Mouse (Mus musculus): ENCODE measurements around the gene Ddx3x. TPM values are rescaled to one million over a fixed set of nuclear protein-coding genes. Genes with fewer than 3 reads are reported as not detected.
A peak's percentile ranks its signal among the peaks of the same experiment; 100 is the strongest.
"Not testable (repeated sequence)": the region's sequence is repeated elsewhere in the genome, so short reads cannot be mapped to it uniquely, and the experiment has no call there.

Ddx3x gene
- 100 to 1,000 TPM; 161 to 191 TPM for total RNA-seq (2021)
- long read RNA-seq, experiment 1, full-length matches to known transcripts = 9 of 27 reads
- long read RNA-seq, experiment 1, partial matches to known transcripts = 16 of 27 reads
- long read RNA-seq, experiment 1, other reads (novel, unspliced or antisense) = 2 of 27 reads
- long read RNA-seq, experiment 2, full-length matches to known transcripts = 12 of 34 reads
- long read RNA-seq, experiment 2, partial matches to known transcripts = 22 of 34 reads
- long read RNA-seq, experiment 2, other reads (novel, unspliced or antisense) = 0 of 34 reads

- H3K4me3 ChIP-seq = peak within 1 kb of the TSS; percentile 88
- H3K27ac ChIP-seq = peak within 1 kb of the TSS; percentile 99
- DNase-seq (ENCODE audit: low spot score in 2 of 2) = peak; percentile 80 to 94
- TF ChIP-seq CTCF (conservative IDR thresholded peaks at IDR 0.05) = no peak
These were observed at the start of gene Ddx3x for GRCm38 (mm10) chrX:13280409-13281328. TSS of gene Ddx3x (plus strand) at chrX:13280970.

GRCm38 (mm10) chrX:13231243-13231642 is 49.5 kb upstream of the Ddx3x start:
- no peak for TF ChIP-seq CTCF (conservative IDR thresholded peaks at IDR 0.05)
- DNase-seq (ENCODE audit: low spot score in 2 of 2) = no peak
- Histone ChIP-seq H3K4me3 (peak overlapping the region; percentile 60), H3K27ac (peak overlapping the region; percentile 90)

- DNase-seq (ENCODE audit: low spot score in 2 of 2); H3K4me3 ChIP-seq; H3K27ac ChIP-seq: not testable (repeated sequence)
These were observed 47.9 kb upstream of the Ddx3x start for GRCm38 (mm10) chrX:13232834-13233233.

GRCm38 (mm10) chrX:13233631-13234030 is 47.1 kb upstream of the Ddx3x start:
- no peak for TF ChIP-seq CTCF (conservative IDR thresholded peaks at IDR 0.05)
- Histone ChIP-seq H3K27ac (no peak overlapping the region), H3K4me3 (no peak overlapping the region)
- DNase-seq (ENCODE audit: low spot score in 2 of 2) = no peak

GRCm38 (mm10) chrX:13234709-13235108 is 46.1 kb upstream of the Ddx3x start:
- no peak for TF ChIP-seq CTCF (conservative IDR thresholded peaks at IDR 0.05)
- H3K27ac ChIP-seq = peak overlapping the region; percentile 73; the same call in 1 of the 2 replicates
- no peak overlapping the region for H3K4me3 ChIP-seq
- no peak for DNase-seq (ENCODE audit: low spot score in 2 of 2)

- DNase-seq (ENCODE audit: low spot score in 2 of 2) = no peak
These were observed 44.6 kb upstream of the Ddx3x start for GRCm38 (mm10) chrX:13236100-13236568.

GRCm38 (mm10) chrX:13239455-13239854 is 41.3 kb upstream of the Ddx3x start:
- DNase-seq (ENCODE audit: low spot score in 2 of 2) = no peak
- H3K4me3 ChIP-seq = no peak overlapping the region
- TF ChIP-seq CTCF (conservative IDR thresholded peaks at IDR 0.05) = no peak
- no peak overlapping the region for H3K27ac ChIP-seq

More at GRCm38 (mm10) chrX:13236100-13236568, 44.6 kb upstream of the Ddx3x start:
- Histone ChIP-seq H3K4me3 (no peak overlapping the region), H3K27ac (peak overlapping the region; percentile 73)
- no peak for TF ChIP-seq CTCF (conservative IDR thresholded peaks at IDR 0.05)

GRCm38 (mm10) chrX:13240646-13241425 is 39.9 kb upstream of the Ddx3x start:
- peak overlapping the region; percentile 95 for H3K27ac ChIP-seq
- H3K4me3 ChIP-seq = no peak overlapping the region

GRCm38 (mm10) chrX:13241426-13242319 is 39.1 kb upstream of the Ddx3x start:
- Histone ChIP-seq H3K27ac (peak overlapping the region; percentile 95), H3K4me3 (peak overlapping the region; percentile 56)
- no peak for TF ChIP-seq CTCF (conservative IDR thresholded peaks at IDR 0.05)
- DNase-seq (ENCODE audit: low spot score in 2 of 2) = no peak

More at GRCm38 (mm10) chrX:13240646-13241425, 39.9 kb upstream of the Ddx3x start:
- DNase-seq (ENCODE audit: low spot score in 2 of 2) = no peak
- TF ChIP-seq CTCF (conservative IDR thresholded peaks at IDR 0.05) = no peak

GRCm38 (mm10) chrX:13242320-13243096 is 38.3 kb upstream of the Ddx3x start:
- peak; percentile 72 to 89 for DNase-seq (ENCODE audit: low spot score in 2 of 2)
- peak overlapping the region; percentile 56 for H3K4me3 ChIP-seq
- no peak for TF ChIP-seq CTCF (conservative IDR thresholded peaks at IDR 0.05)
- peak overlapping the region; percentile 95 for H3K27ac ChIP-seq

All from layer of hippocampus, adult 2 months (tissue).